10 mouse cellular contexts compared by ENCODE assay signal in the genomic region with DNA sequence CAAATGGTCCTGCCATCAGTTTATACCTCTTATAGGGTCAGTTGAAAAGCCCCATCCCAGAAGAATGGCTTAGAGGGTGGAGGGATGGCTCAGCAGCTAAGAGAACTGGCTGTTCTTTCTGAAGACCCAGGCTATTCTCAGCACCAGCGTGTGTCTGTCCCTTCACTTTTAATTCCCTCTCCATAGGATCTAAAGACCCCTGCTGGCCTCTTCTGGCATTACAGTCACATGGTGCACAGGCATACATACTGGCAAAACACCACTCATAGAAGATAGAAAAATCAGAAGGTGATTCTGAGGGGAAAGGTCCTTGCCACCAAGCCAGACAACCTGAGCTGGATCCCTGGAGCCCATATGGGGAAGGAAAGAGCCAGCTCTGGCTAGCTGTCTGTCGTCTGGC. TPM values are rescaled to one million over a fixed set of nuclear protein-coding genes. Genes with fewer than 3 reads are reported as not detected.
A peak's percentile ranks its signal among the peaks of the same experiment; 100 is the strongest.
DNase-seq lines count a peak whose midpoint lies in the region; ATAC-seq and TF ChIP-seq lines count a peak whose summit lies in the region.
"Had no signal": no experiment of that assay in that cellular context is flagged by ENCODE, and none has a peak within 500 bp of the region (broad histone marks: within the 10 kb centered on the region; RNA-seq: fewer than 3 reads in every experiment).

No protein-coding gene starts in this region.

- H3K4me3 ChIP-seq in kidney, embryonic 14.5 days (ENCODE audit: low read length), result no peak overlapping the region
- H3K4me3 ChIP-seq in forebrain, embryonic 16.5 days (replicated peaks; ENCODE audit: low read length), result no peak overlapping the region
- H3K4me3 ChIP-seq in liver, embryonic 14.5 days (ENCODE audit: insufficient read depth in 1 of 2, low read depth in 2 of 2, low read length in 2 of 2), result no peak overlapping the region
- H3K4me3 ChIP-seq: embryonic facial prominence, embryonic 15.5 days; limb, embryonic 12.5 days had no signal

- no peak for TF ChIP-seq EP300 in liver, embryonic 14.5 days (IDR thresholded peaks at IDR 0.05; ENCODE audit: low read depth)

- H3K9me3 ChIP-seq in kidney, embryonic 14.5 days (ENCODE audit: control insufficient read depth, low read length), result no peaks in the 10 kb centered on the region
- H3K9me3 ChIP-seq in forebrain, embryonic 16.5 days (ENCODE audit: control insufficient read depth, low read length), result no peaks in the 10 kb centered on the region
- H3K9me3 ChIP-seq in liver, embryonic 14.5 days (ENCODE audit: control insufficient read depth, low read length), result no peaks in the 10 kb centered on the region
- H3K9me3 ChIP-seq: embryonic facial prominence, embryonic 15.5 days; limb, embryonic 12.5 days had no signal

- no peaks in the 10 kb centered on the region for H3K27me3 ChIP-seq in kidney, embryonic 14.5 days (ENCODE audit: control insufficient read depth, insufficient read depth, low read length)
- H3K27me3 ChIP-seq in forebrain, embryonic 16.5 days (replicated peaks; ENCODE audit: control insufficient read depth, insufficient read depth, low read length), result no peaks in the 10 kb centered on the region
- no peaks in the 10 kb centered on the region for H3K27me3 ChIP-seq in liver, embryonic 14.5 days (ENCODE audit: control insufficient read depth, insufficient read depth, low read length)
- H3K27me3 ChIP-seq: embryonic facial prominence, embryonic 15.5 days; limb, embryonic 12.5 days had no signal

- DNase-seq in kidney, adult 11 months, result peak; percentile 18
- DNase-seq in adrenal gland, adult 2 months, result peak; percentile 51
- DNase-seq in liver, embryonic 14.5 days (ENCODE audit: low read depth in 3 of 3, low spot score in 3 of 3), result peak in 2 of 3 experiments; percentile 10 to 19
- peak; percentile 77 for DNase-seq in retina, postnatal 1 day
- no peak for DNase-seq in left cerebral cortex, adult 8-10 months (ENCODE audit: low spot score in 2 of 2)

- ATAC-seq in kidney, embryonic 14.5 days (ENCODE audit: low FRiP score, low TSS enrichment), result no peak
- ATAC-seq in CD4-positive, CD25-positive, alpha-beta regulatory T cell, adult 4 months, result peak; percentile 71
- 0 out of 2 replicates have a peak, but pooled peaks have one; percentile 24 for ATAC-seq in forebrain, embryonic 16.5 days
- no peak for ATAC-seq in liver, embryonic 14.5 days (ENCODE audit: insufficient read depth)

- H3K4me2 ChIP-seq in kidney, embryonic 14.5 days (replicated peaks; ENCODE audit: low read depth, low read length), result no peak overlapping the region
- no peak overlapping the region for H3K4me2 ChIP-seq in forebrain, embryonic 16.5 days (ENCODE audit: low read length)
- no peak overlapping the region for H3K4me2 ChIP-seq in liver, embryonic 14.5 days (ENCODE audit: low read depth)
- H3K4me2 ChIP-seq: embryonic facial prominence, embryonic 15.5 days; limb, embryonic 12.5 days had no signal

- H3K9ac ChIP-seq in kidney, embryonic 14.5 days (ENCODE audit: low read depth, low read length), result no peak overlapping the region
- H3K9ac ChIP-seq in forebrain, embryonic 16.5 days (replicated peaks; ENCODE audit: low read depth, low read length), result no peak overlapping the region
- H3K9ac ChIP-seq in liver, embryonic 14.5 days (replicated peaks), result no peak overlapping the region
- H3K9ac ChIP-seq: embryonic facial prominence, embryonic 15.5 days; limb, embryonic 12.5 days had no signal

- peak; percentile 69 for TF ChIP-seq CTCF in liver, embryonic 14.5 days (IDR thresholded peaks at IDR 0.05; ENCODE audit: low read depth)

- 43% methylated on average over 2 of the region's 2 CpGs for WGBS in kidney, embryonic 14.5 days
- WGBS in forebrain, embryonic 16.5 days, result 52% methylated on average over 2 of the region's 2 CpGs
- WGBS in liver, embryonic 14.5 days (ENCODE audit: insufficient replicate concordance), result 28% methylated on average over 2 of the region's 2 CpGs

- no peak overlapping the region for H3K27ac ChIP-seq in kidney, embryonic 14.5 days (ENCODE audit: low read depth, low read length)
- no peak overlapping the region for H3K27ac ChIP-seq in forebrain, embryonic 16.5 days (ENCODE audit: low read length)
- H3K27ac ChIP-seq in liver, embryonic 14.5 days, result no peak overlapping the region
- H3K27ac ChIP-seq: embryonic facial prominence, embryonic 15.5 days; limb, embryonic 12.5 days had no signal

- no peaks in the 10 kb centered on the region for H3K36me3 ChIP-seq in kidney, embryonic 14.5 days (ENCODE audit: control insufficient read depth, insufficient read depth, low read length)
- H3K36me3 ChIP-seq in forebrain, embryonic 16.5 days (ENCODE audit: control insufficient read depth, insufficient read depth), result no peaks in the 10 kb centered on the region
- no peaks in the 10 kb centered on the region for H3K36me3 ChIP-seq in liver, embryonic 14.5 days (replicated peaks; ENCODE audit: control insufficient read depth, insufficient read depth, low read depth)
- H3K36me3 ChIP-seq: embryonic facial prominence, embryonic 15.5 days; limb, embryonic 12.5 days had no signal

- no peaks in the 10 kb centered on the region for H3K4me1 ChIP-seq in kidney, embryonic 14.5 days (ENCODE audit: control insufficient read depth, insufficient read depth, low read length)
- H3K4me1 ChIP-seq in forebrain, embryonic 16.5 days (replicated peaks; ENCODE audit: control insufficient read depth, insufficient read depth, low read length), result no peaks in the 10 kb centered on the region
- no peaks in the 10 kb centered on the region for H3K4me1 ChIP-seq in liver, embryonic 14.5 days (replicated peaks; ENCODE audit: control insufficient read depth in 2 of 2, insufficient read depth in 2 of 2, low read length in 1 of 2)
- H3K4me1 ChIP-seq: embryonic facial prominence, embryonic 15.5 days had no signal

RNA-seq across cellular contexts. Expression of gene Ralb, which starts 41.2 kb away (rescaled TPM):
- polyA plus RNA-seq in kidney, embryonic 14.5 days (2014; fragmentation: Nextera tagmentation; extraction: Ambion mirVana), result 84.7 and 123 TPM in 2 replicates
- 10 to 100 TPM in 1 of 2 experiments, 1 to 10 TPM in 1; 9.9 to 11.8 TPM for polyA plus RNA-seq in CD4-positive, CD25-positive, alpha-beta regulatory T cell, adult 4 months (2017; shearing (Covaris generic))
- total RNA-seq in adrenal gland, adult 2 months (2021), result 10 to 100 TPM; 60.0 to 60.4 TPM
- polyA plus RNA-seq in adrenal gland, adult 2 months (2012; rRNA removed), result 40.7 and 46.7 TPM in 2 replicates
- polyA plus RNA-seq in forebrain, embryonic 16.5 days (2015; fragmentation: Nextera tagmentation; extraction: Ambion mirVana), result 47.6 and 54.3 TPM in 2 replicates
- 8.7 and 11.6 TPM in 2 replicates for polyA plus RNA-seq in liver, embryonic 14.5 days (2012; rRNA removed)
- 25.7 and 26.0 TPM in 2 replicates for polyA plus RNA-seq in liver, embryonic 14.5 days (2014; fragmentation: Nextera tagmentation; extraction: Ambion mirVana)
- 10 to 100 TPM; 21.4 to 24.0 (median 22.6) TPM for total RNA-seq in left cerebral cortex, adult 8-10 months (2022)

RNA-seq across cellular contexts. Expression of gene Inhbb, which starts 41.3 kb away (rescaled TPM):
- 0.16 TPM in 2 replicates for polyA plus RNA-seq in kidney, embryonic 14.5 days (2014; fragmentation: Nextera tagmentation; extraction: Ambion mirVana)
- not detected for polyA plus RNA-seq in CD4-positive, CD25-positive, alpha-beta regulatory T cell, adult 4 months (2017; shearing (Covaris generic))
- 1 to 10 TPM; 1.9 to 3.1 TPM for total RNA-seq in adrenal gland, adult 2 months (2021)
- polyA plus RNA-seq in adrenal gland, adult 2 months (2012; rRNA removed), result 6.2 and 6.5 TPM in 2 replicates
- polyA plus RNA-seq in forebrain, embryonic 16.5 days (2015; fragmentation: Nextera tagmentation; extraction: Ambion mirVana), result 5.9 and 7.4 TPM in 2 replicates
- polyA plus RNA-seq in liver, embryonic 14.5 days (2012; rRNA removed), result 0.08 and 0.09 TPM in 2 replicates
- 0.03 TPM in 2 replicates for polyA plus RNA-seq in liver, embryonic 14.5 days (2014; fragmentation: Nextera tagmentation; extraction: Ambion mirVana)
- 1 to 10 TPM; 3.6 to 4.2 (median 3.8) TPM for total RNA-seq in left cerebral cortex, adult 8-10 months (2022)

Comparison
In these comparisons a context has a peak if more than half of its experiments do, and no peak if none do; other contexts are left out.
1. DNase-seq: peak in kidney, adult 11 months (single experiment), adrenal gland, adult 2 months (single experiment), liver, embryonic 14.5 days (2 of 3) and retina, postnatal 1 day (single experiment); none in left cerebral cortex, adult 8-10 months (0 of 2).
2. ATAC-seq: peak in CD4-positive, CD25-positive, alpha-beta regulatory T cell, adult 4 months (single experiment) and forebrain, embryonic 16.5 days (single experiment); none in kidney, embryonic 14.5 days (single experiment) and liver, embryonic 14.5 days (single experiment).